Mouse (Mus musculus): ENCODE data around the gene Kctd17. TPM values are rescaled to one million over a fixed set of nuclear protein-coding genes. Genes with fewer than 3 reads are reported as not detected.

The Kctd17 gene
- total RNA-seq (2023): 10 to 100 TPM; 29.3 to 29.5 TPM

GRCm38 (mm10) chr15:78428391-78429138 lies at the start of gene Kctd17:
Gene Kctd17 (plus strand): TSS chr15:78428564.

GRCm38 (mm10) chr15:78395478-78395962 lies 32.8 kb upstream of the Kctd17 start, which contains the start of gene Tex33:
Gene Tex33 (minus strand): TSS chr15:78395912.

GRCm38 (mm10) chr15:78405517-78406211 lies 22.7 kb upstream of the Kctd17 start, which contains the start of gene Tst:
Gene Tst (minus strand): TSS chr15:78405907.

GRCm38 (mm10) chr15:78406293-78406934 lies 21.9 kb upstream of the Kctd17 start, which contains the start of gene Mpst:
Gene Mpst (plus strand): TSS chr15:78406416.

GRCm38 (mm10) chr15:78468379-78468937 lies 40.1 kb downstream of the Kctd17 start, which contains the start of gene Tmprss6:
Gene Tmprss6 (minus strand): TSS chr15:78468634.

Other genes with a start within 250 kb of the Kctd17 start
- gene Pvalb, start 222.2 kb upstream of the Kctd17 start, total RNA-seq (2023): not detected
- 100 to 1,000 TPM; 357 to 397 TPM for gene Ncf4, start 183.8 kb upstream of the Kctd17 start, total RNA-seq (2023)
- gene Csf2rb2, start 122.8 kb upstream of the Kctd17 start, total RNA-seq (2023): 10 to 100 TPM; 43.7 to 48.7 TPM
- gene Csf2rb, start 102.8 kb upstream of the Kctd17 start, total RNA-seq (2023): 100 to 1,000 TPM; 266 to 291 TPM
- gene Tex33, start 32.7 kb upstream of the Kctd17 start, total RNA-seq (2023): not detected
- gene Tst, start 22.7 kb upstream of the Kctd17 start, total RNA-seq (2023): under 1 TPM in 1 of 2 experiments, not detected in 1; 0.64 TPM
- 10 to 100 TPM; 12.9 to 14.7 TPM for gene Mpst, start 22.1 kb upstream of the Kctd17 start, total RNA-seq (2023)
- not detected for gene Tmprss6, start 40.1 kb downstream of the Kctd17 start, total RNA-seq (2023)
- 1 to 10 TPM in 1 of 2 experiments, under 1 TPM in 1; 0.89 to 1.8 TPM for gene Il2rb, start 66.7 kb downstream of the Kctd17 start, total RNA-seq (2023)
- gene C1qtnf6, start 102.9 kb downstream of the Kctd17 start, total RNA-seq (2023): under 1 TPM in 1 of 2 experiments, not detected in 1; 0.50 TPM
- not detected for gene Sstr3, start 116.1 kb downstream of the Kctd17 start, total RNA-seq (2023)
- 100 to 1,000 TPM; 358 to 441 TPM for gene Rac2, start 144.2 kb downstream of the Kctd17 start, total RNA-seq (2023)
- gene Cyth4, start 168.5 kb downstream of the Kctd17 start, total RNA-seq (2023): 100 to 1,000 TPM; 340 to 359 TPM

Data from monocyte, adult 59 days (primary cell).